Mouse (Mus musculus) left cerebral cortex, adult 8-10 months (tissue): ENCODE data around the gene Hoxd3. TPM values are rescaled to one million over a fixed set of nuclear protein-coding genes. Genes with fewer than 3 reads are reported as not detected.
A peak's percentile ranks its signal among the peaks of the same experiment; 100 is the strongest.

Experiments used
- DNase-seq, 2 experiments: peaks; one replicate each; pipeline ENCODE4 v3.0.0; 2022; ENCODE audit warnings: low spot score in 2 of 2
- total RNA-seq, 4 experiments: library from RNA; stranded (reverse); gene quantifications; 2 replicates each; pipeline ENCODE4 v1.2.4; 2022

Hoxd3 gene
- total RNA-seq, 4 experiments from 2014 or later: not detected

GRCm38 (mm10) chr2:74704999-74705466 is 6.7 kb upstream of the Hoxd3 start:
- no peak for DNase-seq

- no peak for DNase-seq
These were observed 6.1 kb upstream of the Hoxd3 start for GRCm38 (mm10) chr2:74705467-74706089.

GRCm38 (mm10) chr2:74706393-74706960 is 5.2 kb upstream of the Hoxd3 start:
- no peak for DNase-seq

GRCm38 (mm10) chr2:74707599-74707998 is 4.1 kb upstream of the Hoxd3 start:
- DNase-seq: no peak

- no peak for DNase-seq
These were observed 3.1 kb upstream of the Hoxd3 start for GRCm38 (mm10) chr2:74708676-74709075.

GRCm38 (mm10) chr2:74709465-74710419 is 2.0 kb upstream of the Hoxd3 start:
- DNase-seq: no peak

GRCm38 (mm10) chr2:74710929-74711543 is 691 bp upstream of the Hoxd3 start:
- DNase-seq: no peak

GRCm38 (mm10) chr2:74713239-74714150 is 1.8 kb downstream of the Hoxd3 start:
- no peak for DNase-seq

- DNase-seq: no peak
These were observed 2.5 kb downstream of the Hoxd3 start for GRCm38 (mm10) chr2:74714156-74714789.

GRCm38 (mm10) chr2:74714881-74715280 is 3.2 kb downstream of the Hoxd3 start:
- DNase-seq: no peak

GRCm38 (mm10) chr2:74715504-74716241 is 3.9 kb downstream of the Hoxd3 start:
- DNase-seq: peak; percentile 40 to 68

GRCm38 (mm10) chr2:74720384-74720783 is 8.7 kb downstream of the Hoxd3 start:
- DNase-seq: no peak

- no peak for DNase-seq
These were observed 9.3 kb downstream of the Hoxd3 start for GRCm38 (mm10) chr2:74720955-74721491.

GRCm38 (mm10) chr2:74721882-74722281 is 10.2 kb downstream of the Hoxd3 start:
- DNase-seq: no peak

- DNase-seq: no peak
These were observed 11.2 kb downstream of the Hoxd3 start for GRCm38 (mm10) chr2:74722949-74723348.

GRCm38 (mm10) chr2:74724244-74725015 is 12.7 kb downstream of the Hoxd3 start:
- DNase-seq: no peak

GRCm38 (mm10) chr2:74725171-74725570 is 13.4 kb downstream of the Hoxd3 start:
- no peak for DNase-seq

- no peak for DNase-seq
These were observed 14.8 kb downstream of the Hoxd3 start, which contains the start of gene Gm28230 for GRCm38 (mm10) chr2:74726551-74726950. TSS of gene Gm28230 (plus strand) at chr2:74726728.
